Mouse (Mus musculus): Measurements from ENCODE around the gene Csdc2. TPM values are rescaled to one million over a fixed set of nuclear protein-coding genes. Genes with fewer than 3 reads are reported as not detected.
A peak's percentile ranks its signal among the peaks of the same experiment; 100 is the strongest.

Csdc2 gene
- polyA plus RNA-seq, 1 experiment from 2014 or later, result 15.7 TPM

- peaks cover 17% of the 10 kb centered on the region for H3K4me1 ChIP-seq
- no peak overlapping the region for H3K9ac ChIP-seq
- 0 out of 2 replicates have a peak overlapping the region, but pooled peaks have one; percentile 16 for H3K27ac ChIP-seq
- H3K36me3 ChIP-seq, result 0 out of 2 replicates have a peak, but pooled peaks cover 2% of the 10 kb centered on the region
- ATAC-seq (ENCODE audit: insufficient read depth, low FRiP score, low read depth), result no peak
- WGBS, result 32% methylated on average over 9 of the region's 9 CpGs
- H3K4me3 ChIP-seq (replicated peaks), result peak overlapping the region; percentile 74; the same call in 1 of the 2 replicates
- no peaks in the 10 kb centered on the region for H3K27me3 ChIP-seq (replicated peaks)
- peak overlapping the region; percentile 93; the same call in 1 of the 2 replicates for H3K4me2 ChIP-seq
- H3K9me3 ChIP-seq, result no peaks in the 10 kb centered on the region
Measured at GRCm38 (mm10) chr15:81926446-81926822, 10.1 kb upstream of the Csdc2 start.

- Histone ChIP-seq H3K4me2 (no peak overlapping the region), H3K9ac (no peak overlapping the region), H3K4me3 (replicated peaks) (no peak overlapping the region), H3K4me1 (peaks cover 21% of the 10 kb centered on the region), H3K36me3 (no peaks in the 10 kb centered on the region), H3K27me3 (replicated peaks) (no peaks in the 10 kb centered on the region), H3K9me3 (no peaks in the 10 kb centered on the region), H3K27ac (peak overlapping the region; percentile 71; the same call in 1 of the 2 replicates)
- WGBS, result 48% methylated on average over 4 of the region's 4 CpGs
- no peak for ATAC-seq (ENCODE audit: insufficient read depth, low FRiP score, low read depth)
Measured at GRCm38 (mm10) chr15:81927741-81928140, 8.8 kb upstream of the Csdc2 start.

GRCm38 (mm10) chr15:81928277-81928676 lies 8.3 kb upstream of the Csdc2 start:
- Histone ChIP-seq H3K4me2 (no peak overlapping the region), H3K4me1 (peaks cover 26% of the 10 kb centered on the region), H3K9me3 (no peaks in the 10 kb centered on the region), H3K9ac (no peak overlapping the region), H3K27ac (peak overlapping the region; percentile 49; the same call in 1 of the 2 replicates), H3K4me3 (replicated peaks) (no peak overlapping the region), H3K27me3 (replicated peaks) (no peaks in the 10 kb centered on the region), H3K36me3 (no peaks in the 10 kb centered on the region)
- no peak for ATAC-seq (ENCODE audit: insufficient read depth, low FRiP score, low read depth)
- WGBS, result 52% methylated on average over 11 of the region's 11 CpGs

GRCm38 (mm10) chr15:81932951-81933470 lies 3.5 kb upstream of the Csdc2 start:
- peak overlapping the region; percentile 27 for H3K4me2 ChIP-seq

GRCm38 (mm10) chr15:81933986-81934385 lies 2.6 kb upstream of the Csdc2 start:
- peaks cover 28% of the 10 kb centered on the region for H3K4me1 ChIP-seq
- no peak for ATAC-seq (ENCODE audit: insufficient read depth, low FRiP score, low read depth)
- H3K27me3 ChIP-seq (replicated peaks), result no peaks in the 10 kb centered on the region
- WGBS, result 82% methylated on average over 1 of the region's 1 CpGs
- no peak overlapping the region for H3K9ac ChIP-seq
- H3K4me3 ChIP-seq (replicated peaks), result no peak overlapping the region
- H3K27ac ChIP-seq, result no peak overlapping the region
- H3K36me3 ChIP-seq, result no peaks in the 10 kb centered on the region
- no peaks in the 10 kb centered on the region for H3K9me3 ChIP-seq
- H3K4me2 ChIP-seq, result no peak overlapping the region

More at GRCm38 (mm10) chr15:81932951-81933470, 3.5 kb upstream of the Csdc2 start:
- no peak for ATAC-seq (ENCODE audit: insufficient read depth, low FRiP score, low read depth)
- H3K9me3 ChIP-seq, result no peaks in the 10 kb centered on the region
- H3K27me3 ChIP-seq (replicated peaks), result no peaks in the 10 kb centered on the region
- H3K9ac ChIP-seq, result no peak overlapping the region
- H3K27ac ChIP-seq, result no peak overlapping the region
- H3K4me3 ChIP-seq (replicated peaks), result no peak overlapping the region
- H3K4me1 ChIP-seq, result peaks cover 25% of the 10 kb centered on the region
- WGBS, result 16% methylated on average over 12 of the region's 12 CpGs
- H3K36me3 ChIP-seq, result no peaks in the 10 kb centered on the region

- ATAC-seq (ENCODE audit: insufficient read depth, low FRiP score, low read depth), result no peak; the same call in 1 of the 2 replicates
- H3K9ac ChIP-seq, result no peak overlapping the region
Measured at GRCm38 (mm10) chr15:81935869-81936637, 506 bp upstream of the Csdc2 start.

GRCm38 (mm10) chr15:81937098-81937972 lies 776 bp downstream of the Csdc2 start:
- Histone ChIP-seq H3K36me3 (no peaks in the 10 kb centered on the region), H3K4me3 (replicated peaks) (peak overlapping the region; percentile 50), H3K27me3 (replicated peaks) (no peaks in the 10 kb centered on the region), H3K9ac (no peak overlapping the region; the same call in 1 of the 2 replicates), H3K4me2 (peak overlapping the region; percentile 71), H3K4me1 (peaks cover 28% of the 10 kb centered on the region), H3K9me3 (no peaks in the 10 kb centered on the region), H3K27ac (peak overlapping the region; percentile 74)
- 13% methylated on average over 19 of the region's 19 CpGs for WGBS
- peak; percentile 9; the same call in 1 of the 2 replicates for ATAC-seq (ENCODE audit: insufficient read depth, low FRiP score, low read depth)

More at GRCm38 (mm10) chr15:81935869-81936637, 506 bp upstream of the Csdc2 start:
- H3K9me3 ChIP-seq, result no peaks in the 10 kb centered on the region
- peaks cover 28% of the 10 kb centered on the region for H3K4me1 ChIP-seq
- H3K27me3 ChIP-seq (replicated peaks), result no peaks in the 10 kb centered on the region
- no peaks in the 10 kb centered on the region for H3K36me3 ChIP-seq
- H3K4me3 ChIP-seq (replicated peaks), result peak overlapping the region; percentile 50
- peak overlapping the region; percentile 71 for H3K4me2 ChIP-seq
- H3K27ac ChIP-seq, result peak overlapping the region; percentile 74
- 47% methylated on average over 7 of the region's 7 CpGs for WGBS

GRCm38 (mm10) chr15:81938246-81938645 lies 1.7 kb downstream of the Csdc2 start:
- H3K36me3 ChIP-seq, result no peaks in the 10 kb centered on the region
- H3K4me3 ChIP-seq (replicated peaks), result no peak overlapping the region
- no peaks in the 10 kb centered on the region for H3K9me3 ChIP-seq
- H3K27me3 ChIP-seq (replicated peaks), result no peaks in the 10 kb centered on the region
- H3K27ac ChIP-seq, result no peak overlapping the region
- 33% methylated on average over 2 of the region's 2 CpGs for WGBS
- peak overlapping the region; percentile 71 for H3K4me2 ChIP-seq
- peaks cover 20% of the 10 kb centered on the region for H3K4me1 ChIP-seq
- no peak overlapping the region for H3K9ac ChIP-seq
- ATAC-seq (ENCODE audit: insufficient read depth, low FRiP score, low read depth), result no peak

GRCm38 (mm10) chr15:81939157-81939715 lies 2.7 kb downstream of the Csdc2 start:
- WGBS, result 86% methylated on average over 10 of the region's 10 CpGs
- Histone ChIP-seq H3K27ac (no peak overlapping the region), H3K4me2 (no peak overlapping the region), H3K9ac (no peak overlapping the region), H3K4me1 (peaks cover 17% of the 10 kb centered on the region), H3K9me3 (no peaks in the 10 kb centered on the region), H3K36me3 (no peaks in the 10 kb centered on the region), H3K27me3 (replicated peaks) (no peaks in the 10 kb centered on the region), H3K4me3 (replicated peaks) (no peak overlapping the region)
- ATAC-seq (ENCODE audit: insufficient read depth, low FRiP score, low read depth), result no peak

- H3K4me3 ChIP-seq (replicated peaks), result no peak overlapping the region
- H3K4me1 ChIP-seq, result peaks cover 17% of the 10 kb centered on the region
- no peak overlapping the region for H3K4me2 ChIP-seq
- H3K9me3 ChIP-seq, result no peaks in the 10 kb centered on the region
- no peak overlapping the region for H3K9ac ChIP-seq
- no peaks in the 10 kb centered on the region for H3K36me3 ChIP-seq
- H3K27me3 ChIP-seq (replicated peaks), result no peaks in the 10 kb centered on the region
- ATAC-seq (ENCODE audit: insufficient read depth, low FRiP score, low read depth), result no peak
- H3K27ac ChIP-seq, result no peak overlapping the region
- 76% methylated on average over 4 of the region's 4 CpGs for WGBS
Measured at GRCm38 (mm10) chr15:81939774-81940173, 3.2 kb downstream of the Csdc2 start.

GRCm38 (mm10) chr15:81940219-81940618 lies 3.7 kb downstream of the Csdc2 start:
- no peaks in the 10 kb centered on the region for H3K9me3 ChIP-seq
- no peaks in the 10 kb centered on the region for H3K36me3 ChIP-seq
- ATAC-seq (ENCODE audit: insufficient read depth, low FRiP score, low read depth), result no peak
- H3K4me3 ChIP-seq (replicated peaks), result no peak overlapping the region
- 88% methylated on average over 5 of the region's 5 CpGs for WGBS
- no peaks in the 10 kb centered on the region for H3K27me3 ChIP-seq (replicated peaks)
- H3K9ac ChIP-seq, result no peak overlapping the region
- H3K4me2 ChIP-seq, result no peak overlapping the region
- H3K4me1 ChIP-seq, result peaks cover 17% of the 10 kb centered on the region
- no peak overlapping the region for H3K27ac ChIP-seq
